Mouse (Mus musculus) cerebellum, postnatal 10 days (tissue): ENCODE measurements around the gene Zfp82.
"Not testable (repeated sequence)": the region's sequence is repeated elsewhere in the genome, so short reads cannot be mapped to it uniquely, and the experiment has no call there.

Source experiments
- DNase-seq, 2 experiments: peaks; one replicate each; pipeline ENCODE4 v3.0.0; 2021; ENCODE audit warnings: mixed read lengths in 2 of 2

Gene Zfp82

DNA sequence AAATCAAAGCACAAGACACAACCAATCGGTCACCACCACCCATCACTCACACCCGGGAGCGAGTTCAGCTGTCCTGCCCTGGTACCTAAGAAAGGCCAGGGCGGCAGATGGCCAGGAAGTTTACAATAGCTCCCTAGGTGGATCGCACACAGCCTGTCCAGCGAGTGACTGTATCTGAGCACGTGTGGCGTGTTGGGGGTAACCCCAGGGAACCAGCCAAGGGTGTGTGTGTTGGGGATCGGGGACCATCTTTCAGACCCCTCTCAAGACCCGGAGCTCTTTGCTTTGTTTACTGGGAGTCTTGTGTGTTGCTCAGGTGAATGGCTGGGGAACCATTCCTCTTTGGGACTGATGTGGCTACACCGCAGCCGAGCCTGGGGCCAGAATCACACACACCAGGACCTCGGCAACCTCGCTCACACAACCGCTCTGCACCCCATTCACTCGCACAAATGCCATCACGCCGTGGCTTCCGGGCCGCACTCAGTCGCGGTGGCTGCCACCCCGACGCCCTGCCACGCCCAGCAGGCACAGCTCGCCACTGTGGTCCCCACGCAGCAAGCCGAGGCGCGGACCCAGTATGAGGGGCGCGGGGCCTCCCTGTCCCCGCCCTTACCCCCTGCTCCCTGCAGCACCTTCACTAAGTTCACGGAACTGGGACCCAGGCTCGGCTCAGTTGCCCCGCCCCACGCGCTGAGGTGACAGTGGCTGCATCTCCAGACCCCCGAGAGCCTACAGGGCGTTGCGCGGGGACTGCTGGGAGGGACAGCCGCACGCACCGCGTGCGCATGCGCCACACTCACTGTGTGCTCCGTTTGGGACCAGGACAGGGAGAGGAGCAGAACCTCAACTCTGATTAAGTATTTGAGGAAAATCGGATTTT lies at the start of gene Zfp82:
Gene Zfp82, minus strand, starts transcription at position 755 of the 883 bp plus-strand sequence.
- peak; percentile 86 to 94 for DNase-seq

DNA sequence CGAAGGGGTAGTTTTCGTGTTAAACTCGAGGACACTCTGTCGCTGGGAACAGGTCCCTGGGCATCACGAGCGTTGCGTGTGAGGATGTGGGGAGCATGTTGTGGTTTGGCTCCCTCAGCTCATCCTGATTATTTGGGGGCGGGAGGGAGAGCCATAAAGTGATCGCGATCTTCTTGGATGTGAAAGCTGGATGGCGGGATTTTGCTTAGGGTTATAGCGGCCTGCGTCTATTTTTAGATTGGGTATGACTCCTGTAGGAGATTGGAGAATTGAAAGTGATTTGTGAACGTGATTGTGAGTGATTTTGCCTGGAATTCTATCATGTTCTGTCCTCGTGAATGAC lies 49.5 kb upstream of the Zfp82 start:
- DNase-seq, result no peak

DNA sequence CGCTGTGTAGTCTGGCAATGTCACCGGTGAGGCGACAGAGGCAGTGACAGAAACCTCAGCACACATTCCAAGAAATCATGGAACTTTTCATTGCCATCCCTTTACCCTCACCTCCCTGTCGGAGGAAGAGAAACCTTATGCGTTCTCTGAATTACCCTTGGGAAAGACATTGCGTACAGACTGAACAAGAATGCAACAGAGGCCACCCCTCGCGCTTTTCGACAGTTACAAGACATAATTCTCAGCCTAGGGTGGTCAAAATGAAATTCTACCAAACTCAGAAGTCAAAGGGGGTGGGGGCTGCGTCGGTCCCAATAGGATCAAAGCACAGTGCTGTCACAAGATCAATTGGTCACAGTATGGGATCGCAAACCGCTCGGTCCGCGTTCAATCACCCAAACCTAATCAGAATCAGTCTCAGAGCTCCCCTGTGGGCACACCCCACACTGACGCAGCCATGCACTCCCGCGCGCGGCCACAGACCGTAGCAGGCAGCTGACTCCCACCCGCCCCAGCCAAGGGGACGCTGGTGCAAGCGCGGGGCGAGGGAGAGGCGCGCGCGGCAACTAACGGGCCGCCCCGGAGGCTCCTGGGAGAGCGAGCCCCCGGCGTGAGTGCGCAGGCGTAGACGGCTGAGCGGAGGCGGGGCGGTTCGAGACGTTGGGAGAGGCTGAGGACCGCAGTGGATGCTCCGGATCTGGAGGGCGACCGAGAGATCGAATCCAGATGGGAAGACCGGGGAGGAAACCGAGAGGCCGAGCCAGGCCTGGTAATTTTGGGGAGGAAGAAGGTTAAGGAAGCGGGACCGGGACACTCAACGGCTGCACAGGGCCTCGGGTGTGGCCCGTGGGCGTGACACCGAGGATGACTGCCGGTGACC lies 48.8 kb upstream of the Zfp82 start, which contains the start of gene Zfp382:
Gene Zfp382, plus strand, starts transcription at position 635 of the 880 bp plus-strand sequence.
- peak; percentile 94 to 97 for DNase-seq

DNA sequence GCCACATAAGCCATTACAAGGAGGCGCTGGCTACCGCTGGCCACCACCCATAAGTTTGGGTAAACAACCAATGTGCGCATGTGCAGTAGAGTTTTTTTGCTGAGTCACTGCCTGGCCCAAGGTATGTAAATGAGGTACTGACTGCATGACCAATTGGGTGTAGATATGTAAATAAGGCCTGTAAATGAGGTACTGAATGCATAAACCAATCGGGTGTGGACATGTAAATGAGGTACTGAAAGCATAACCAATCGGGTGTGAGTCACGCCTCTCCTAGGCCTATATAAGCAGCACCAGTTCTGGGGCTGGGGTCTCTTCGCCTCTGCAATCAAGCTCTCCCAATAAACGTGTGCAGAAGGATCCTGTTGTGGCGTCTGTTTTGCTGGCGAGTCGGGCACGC lies 45.2 kb upstream of the Zfp82 start:
- not testable (repeated sequence) for DNase-seq

DNA sequence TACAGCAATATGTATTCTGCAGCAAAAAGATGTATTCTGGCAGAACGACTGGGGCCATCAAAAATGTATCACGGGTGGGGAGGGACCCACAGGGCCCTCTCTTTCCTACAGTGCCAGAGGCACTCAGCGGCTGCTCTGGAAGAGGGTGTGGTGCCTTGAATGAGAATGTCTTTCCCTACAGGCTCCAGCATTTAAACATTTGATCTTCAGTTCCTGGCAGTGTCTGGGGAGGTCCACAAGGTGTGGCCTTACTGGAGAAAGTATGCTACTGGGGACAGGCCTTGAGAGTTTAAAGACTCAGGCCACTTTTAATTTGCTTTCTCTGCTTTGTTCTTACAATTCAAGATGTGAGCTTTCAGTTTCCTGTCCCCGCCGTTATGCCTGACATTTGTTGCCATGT lies 43.4 kb upstream of the Zfp82 start:
- DNase-seq, result no peak

DNA sequence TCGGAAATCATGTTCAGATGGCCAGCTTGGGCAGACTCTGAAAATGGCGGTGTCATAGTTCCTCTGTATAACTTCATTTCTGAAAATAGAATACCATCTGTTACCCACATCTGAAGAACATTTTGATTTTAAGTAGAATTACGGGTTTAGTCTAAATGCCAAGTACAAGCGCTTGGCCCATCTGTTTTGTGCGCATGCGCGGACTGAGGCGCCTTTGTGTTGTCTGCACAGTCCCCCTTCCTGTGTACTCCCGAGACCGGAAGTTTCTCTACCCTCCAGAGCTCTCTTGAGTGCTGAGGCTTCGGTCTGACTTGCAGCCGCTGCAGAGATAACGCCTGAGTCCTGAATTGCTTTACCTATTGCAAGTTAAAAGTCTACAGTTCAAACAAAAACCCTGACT lies 26.6 kb upstream of the Zfp82 start:
- peak; percentile 20 to 24 for DNase-seq

DNA sequence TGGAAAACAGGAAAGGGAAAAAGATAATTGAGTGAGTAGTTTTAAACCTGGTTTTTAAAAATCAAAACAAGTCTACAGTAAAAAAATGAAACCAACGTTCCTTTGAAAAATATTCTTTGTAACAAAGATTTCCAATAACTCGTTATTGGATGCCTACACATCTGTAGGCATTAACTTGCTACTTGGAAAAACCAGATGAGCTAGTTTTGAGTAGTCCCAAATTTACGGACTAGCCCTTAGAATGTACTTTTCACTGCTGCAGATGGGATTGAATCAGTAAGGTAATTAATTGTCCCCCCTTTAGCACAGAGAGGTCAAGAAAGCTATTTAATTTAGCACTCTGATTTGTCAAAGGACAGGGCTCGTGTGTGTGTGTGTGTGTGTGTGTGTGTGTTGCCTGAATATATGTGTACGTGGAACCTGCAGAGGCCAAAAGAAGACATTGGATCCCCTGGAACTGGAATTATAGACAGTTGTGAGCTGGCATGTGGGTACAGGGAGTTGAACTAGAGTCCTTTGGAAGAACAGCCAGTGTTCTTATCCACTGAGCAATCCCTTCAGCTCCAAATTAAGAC lies 22.9 kb upstream of the Zfp82 start:
- DNase-seq, result peak in 1 of 2 experiments; percentile 16

DNA sequence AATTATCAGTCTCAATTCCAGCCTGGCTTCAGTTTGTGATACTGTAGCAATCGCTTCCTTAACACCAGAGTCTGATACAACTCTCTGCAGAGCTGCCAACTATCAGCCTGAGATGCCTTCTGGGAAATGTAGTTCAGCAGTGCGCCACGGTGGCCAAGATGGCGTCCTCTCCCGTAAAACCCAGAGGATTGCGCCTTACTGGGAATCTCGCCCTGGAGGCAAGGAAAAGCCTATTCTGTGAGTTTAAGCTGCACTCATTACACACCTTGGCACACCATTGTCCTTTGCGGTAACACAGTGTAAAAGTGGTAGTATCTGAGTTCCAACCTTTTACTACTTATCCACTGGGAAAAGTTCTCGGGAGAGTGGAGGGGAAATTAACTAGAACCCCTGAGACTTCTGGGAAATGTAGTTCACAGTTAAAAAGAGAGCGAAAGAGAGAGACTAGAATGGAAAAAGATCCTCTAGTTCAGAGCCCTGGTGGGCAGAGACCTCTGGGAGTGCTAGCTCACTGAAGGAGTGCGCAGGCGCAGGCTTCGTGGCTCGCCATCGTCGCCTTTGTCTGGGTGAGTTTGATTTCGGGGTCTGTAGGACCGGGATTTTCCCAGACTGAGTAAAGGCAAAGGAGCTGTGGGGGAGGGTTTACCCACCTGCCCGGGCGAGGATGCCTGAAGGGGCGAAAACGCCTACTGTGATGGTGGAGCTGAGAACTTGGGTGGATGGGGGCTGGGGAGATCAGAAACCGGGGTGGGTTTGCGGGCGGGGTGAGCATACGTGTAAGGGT lies 22.1 kb upstream of the Zfp82 start, which contains the start of gene Zfp260:
Gene Zfp260, plus strand, starts transcription at position 132 of the 784 bp plus-strand sequence.
- peak; percentile 93 to 96 for DNase-seq

DNA sequence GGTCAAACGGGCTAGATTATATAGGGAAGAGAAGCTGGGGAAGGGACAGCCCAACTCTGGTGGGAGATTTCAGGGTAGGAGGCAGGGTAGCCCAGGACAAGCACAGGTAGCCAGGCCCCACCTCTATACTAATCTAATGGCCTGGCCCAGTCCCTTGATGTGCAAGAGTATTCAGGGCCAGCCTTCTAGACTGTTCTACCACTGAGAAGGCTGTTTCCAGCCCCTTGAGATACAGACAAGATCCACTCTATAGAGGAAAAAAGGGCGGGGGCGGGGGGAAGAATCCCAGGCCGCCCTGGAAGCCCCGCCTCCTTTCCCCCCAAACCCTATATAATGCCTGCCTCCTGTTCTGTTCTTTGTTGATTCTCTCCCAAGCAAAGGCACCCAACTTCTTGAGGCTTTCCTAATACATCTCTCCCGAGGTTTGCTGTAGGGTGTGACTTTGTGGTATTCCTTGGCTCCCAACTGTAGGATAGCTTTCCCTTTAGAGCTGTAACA lies 21.3 kb upstream of the Zfp82 start:
- peak; percentile 14 to 18 for DNase-seq

DNA sequence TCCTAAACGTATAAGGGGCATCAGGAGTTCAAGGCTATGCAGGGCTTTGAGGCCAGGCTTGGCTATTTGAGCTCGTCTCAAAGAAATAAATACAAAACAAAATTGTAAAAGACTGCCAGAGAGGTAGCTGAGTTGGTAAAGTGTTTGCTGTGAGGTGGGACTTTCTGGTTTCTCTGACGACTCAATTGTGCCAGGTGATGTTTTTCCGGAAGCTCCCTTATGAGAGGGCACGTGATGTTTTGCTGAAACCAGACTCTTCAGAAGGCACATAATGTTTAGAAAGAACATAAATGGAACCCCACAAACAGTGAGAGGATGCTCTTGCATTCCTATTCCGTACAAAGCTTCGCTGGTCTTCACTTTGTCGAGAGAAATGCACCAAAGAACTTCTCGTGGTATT lies 20.0 kb upstream of the Zfp82 start:
- DNase-seq, result no peak

DNA sequence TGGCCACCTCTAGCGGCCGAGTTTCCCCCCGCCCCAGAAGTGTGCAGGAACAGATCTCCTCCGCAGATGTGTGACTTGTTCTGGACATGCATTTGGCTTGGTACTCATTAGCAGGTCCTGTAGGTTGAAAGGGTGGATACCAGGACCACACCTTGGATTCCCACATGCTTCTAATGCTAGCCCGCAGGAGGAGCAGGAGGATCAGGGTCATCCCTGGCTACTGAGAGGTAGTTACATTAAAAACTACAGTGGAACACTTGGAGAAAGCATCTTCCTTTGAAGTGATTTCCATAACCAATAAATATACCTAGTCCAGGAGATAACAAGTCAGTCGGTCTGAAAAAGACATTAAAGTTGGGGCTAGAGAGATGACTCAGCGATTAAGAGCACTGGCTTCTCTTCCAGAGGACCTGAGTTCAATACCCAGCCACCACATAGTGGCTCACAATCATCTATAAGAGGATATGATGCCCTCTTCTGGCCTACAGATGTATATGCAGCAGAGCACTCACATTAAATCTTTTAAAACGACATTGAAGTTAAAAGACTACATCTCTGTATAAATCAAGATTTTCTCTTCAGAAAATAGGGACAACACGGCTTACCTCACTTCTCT lies 18.4 kb upstream of the Zfp82 start:
- peak; percentile 23 to 34 for DNase-seq

DNA sequence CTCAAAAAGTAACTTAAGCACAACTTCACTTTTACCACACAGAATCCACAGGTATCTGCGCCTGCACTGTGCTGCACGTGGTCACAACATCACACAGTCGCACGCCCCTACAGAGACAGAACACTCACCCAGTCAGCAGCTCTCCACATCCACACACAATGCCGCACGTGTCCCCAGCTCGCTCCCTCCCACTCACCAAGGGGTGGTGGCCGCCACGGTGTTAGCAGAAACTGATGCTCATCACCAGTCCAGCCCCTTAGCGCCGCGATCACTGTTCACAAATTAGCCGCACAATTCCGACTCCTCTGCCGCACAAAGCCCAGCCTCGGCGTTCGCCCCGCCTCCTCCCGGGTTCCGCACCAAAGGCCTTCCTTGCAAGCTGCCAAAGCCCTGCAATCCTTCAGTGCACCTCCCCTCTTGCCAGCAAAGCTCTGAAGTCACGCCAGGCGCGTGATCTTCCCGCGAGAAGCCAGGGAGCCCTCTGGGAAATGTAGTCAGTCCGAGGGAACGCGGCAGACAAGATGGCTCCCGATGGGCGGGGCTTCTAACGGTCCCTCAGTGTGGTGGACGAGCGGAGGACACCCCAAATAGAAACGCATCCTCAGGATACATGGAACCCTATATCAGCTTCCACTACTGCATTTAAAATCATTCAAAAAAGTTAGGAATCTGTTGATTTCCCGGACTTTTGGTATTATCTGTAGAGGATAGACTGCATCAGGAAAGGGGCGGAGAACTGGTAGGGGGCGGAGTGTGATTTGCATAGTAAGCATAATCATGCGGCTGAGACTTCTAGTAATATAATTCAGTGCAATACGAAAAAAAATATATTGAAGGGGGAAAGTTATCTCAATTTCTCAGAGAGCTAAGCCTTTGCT lies 17.6 kb upstream of the Zfp82 start, which contains the start of the genes Gm26920 and Zfp566:
Gene Gm26920, minus strand, starts transcription at position 319 of the 878 bp plus-strand sequence.
Gene Zfp566, minus strand, starts transcription at position 436 of the 878 bp plus-strand sequence.
- DNase-seq, result peak; percentile 98

DNA sequence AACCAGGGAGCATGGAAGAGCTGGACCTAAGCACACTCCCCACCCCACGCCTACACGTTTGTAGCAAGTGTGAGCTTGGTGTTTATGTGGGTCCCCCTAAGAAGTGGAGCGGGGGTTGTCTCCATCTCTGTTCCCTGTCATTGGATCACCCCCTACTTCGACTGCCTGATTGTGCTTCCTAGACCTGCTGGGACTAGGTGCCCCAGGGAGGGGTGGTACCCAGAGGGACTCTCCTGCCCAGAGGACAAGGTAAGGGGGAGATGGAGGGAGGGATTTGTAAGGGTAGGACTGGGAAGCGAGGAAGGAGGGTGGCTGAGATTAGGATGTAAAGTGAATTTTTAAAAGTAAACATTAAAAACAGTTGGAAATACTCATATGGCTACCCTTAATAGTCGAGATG lies 16.7 kb upstream of the Zfp82 start:
- peak; percentile 20 to 23 for DNase-seq

DNA sequence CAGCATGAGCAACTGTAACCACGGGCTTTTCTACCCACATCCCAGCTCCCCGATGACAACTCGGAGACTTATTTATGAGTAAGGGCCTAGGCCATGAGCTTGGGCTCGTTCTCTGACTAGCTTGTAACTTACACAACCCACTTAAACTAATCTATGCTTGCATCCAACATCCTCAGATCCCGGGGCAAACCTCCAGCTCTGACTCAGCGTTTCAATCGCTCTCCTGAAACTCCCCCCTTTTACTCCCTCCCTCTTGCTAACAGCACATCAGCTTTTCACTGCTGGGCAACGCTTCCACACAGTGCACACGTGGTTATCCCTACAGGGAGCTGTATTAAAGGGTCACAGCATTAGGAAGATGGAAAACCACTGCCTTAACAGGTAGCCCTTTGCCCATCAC lies 13.8 kb upstream of the Zfp82 start:
- DNase-seq, result no peak

DNA sequence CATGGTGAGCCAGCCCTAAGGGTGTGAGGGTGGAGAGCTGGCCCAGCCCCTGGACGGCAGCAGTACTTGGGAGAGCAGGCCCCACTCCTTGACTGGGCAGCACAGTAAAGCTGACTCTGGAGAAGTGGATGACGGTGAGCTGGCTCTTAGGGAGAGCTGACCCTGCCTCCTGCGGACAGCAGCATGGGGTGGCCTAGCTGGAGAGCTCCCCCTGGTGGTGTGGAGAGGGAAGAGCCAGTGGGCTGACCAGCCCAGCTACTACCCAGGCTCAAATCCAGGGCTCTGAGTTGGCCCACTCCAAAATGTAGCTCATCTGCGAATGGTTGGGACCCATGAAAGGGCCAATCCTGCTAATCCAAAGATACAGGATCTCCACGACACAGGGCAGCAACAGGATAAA lies 8.1 kb downstream of the Zfp82 start:
- no peak for DNase-seq

DNA sequence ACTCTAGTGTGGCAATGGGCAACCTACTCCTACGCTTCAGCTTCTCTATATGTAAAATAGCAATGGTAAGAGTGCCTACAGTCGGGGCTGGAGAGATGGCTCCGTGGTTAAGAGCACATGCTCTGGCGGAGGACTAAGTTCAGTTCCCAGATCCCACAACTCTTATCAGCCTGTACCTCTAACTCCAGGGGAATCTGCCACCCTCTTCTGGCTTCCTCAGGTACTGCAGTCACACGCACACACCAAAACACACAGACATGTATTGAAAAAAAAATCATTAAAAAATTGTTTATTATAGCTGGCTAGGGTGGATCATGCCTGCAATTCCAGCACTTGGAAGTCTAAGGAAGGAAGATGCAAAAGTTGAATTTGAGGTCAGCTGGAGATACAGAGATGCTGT lies 10.2 kb downstream of the Zfp82 start:
- DNase-seq, result peak; percentile 49 to 51

DNA sequence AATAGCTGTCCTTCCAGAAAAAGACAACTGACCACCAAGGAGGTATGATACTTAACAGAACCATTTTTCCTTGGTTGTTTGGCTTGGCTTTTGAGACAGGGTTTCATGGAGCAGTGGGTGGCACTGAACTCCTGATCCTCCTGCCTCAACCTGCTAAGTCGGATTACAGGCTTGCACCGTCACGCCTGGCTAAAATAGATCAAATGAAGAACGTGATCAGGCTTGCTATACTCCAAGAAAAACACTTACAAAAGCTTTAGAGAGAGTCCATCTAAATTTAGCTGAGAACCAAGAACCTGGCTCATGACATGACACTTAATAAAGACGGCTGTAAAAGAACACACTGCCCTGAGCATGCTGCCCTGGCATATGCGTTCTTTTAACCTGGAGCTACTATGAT lies 12.4 kb downstream of the Zfp82 start:
- DNase-seq, result no peak

DNA sequence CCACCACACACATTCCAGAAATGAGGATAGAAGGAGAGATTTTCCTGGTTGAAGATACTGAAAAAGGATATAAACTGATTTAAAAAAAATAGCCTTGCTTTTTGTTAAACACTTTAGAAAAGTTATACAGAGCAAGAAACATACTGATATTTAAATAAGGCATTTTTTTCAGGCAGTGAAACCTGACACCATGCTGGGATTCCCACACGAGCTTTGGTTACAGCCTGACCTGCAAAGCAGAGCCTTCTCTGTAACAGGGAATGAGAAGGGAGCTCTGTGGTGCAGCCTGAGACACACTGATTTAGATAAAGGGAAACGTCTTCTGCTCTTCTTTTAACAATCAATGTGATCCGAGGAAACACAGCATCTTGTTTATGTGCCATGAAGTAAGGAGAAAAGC lies 19.1 kb downstream of the Zfp82 start:
- DNase-seq, result no peak

DNA sequence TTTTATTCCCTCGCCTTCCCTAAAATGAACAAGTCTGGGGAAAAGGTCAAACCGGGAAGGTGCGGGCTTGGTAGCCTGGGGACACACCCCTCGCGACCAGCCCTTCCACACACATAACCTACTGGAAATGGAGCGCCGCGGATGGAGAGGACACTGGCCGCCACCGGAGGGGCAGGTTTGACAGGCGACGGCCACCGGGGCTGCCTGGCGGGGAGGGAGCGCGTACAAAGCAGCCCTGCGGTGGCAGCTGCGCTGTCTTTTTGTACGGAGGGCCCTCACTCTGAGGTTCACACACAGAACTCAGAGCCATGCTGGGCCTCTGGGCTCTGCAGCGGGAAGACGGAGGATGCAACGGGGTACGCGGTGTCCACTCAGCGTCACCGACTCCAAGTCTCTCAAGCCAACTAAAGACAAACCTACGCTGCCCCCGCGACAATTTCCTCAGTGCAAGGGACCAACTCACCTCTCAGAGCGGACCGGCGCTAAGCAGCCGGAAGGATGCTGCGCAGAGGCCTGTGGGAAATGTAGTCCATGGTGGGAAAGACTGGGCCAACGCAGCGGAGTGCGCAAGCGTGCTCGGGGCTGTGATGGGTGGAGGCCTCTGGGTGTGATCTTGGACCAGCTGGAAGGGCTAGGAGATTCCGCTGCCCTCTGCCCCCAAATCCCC lies 21.7 kb downstream of the Zfp82 start, which contains the start of gene Zfp14:
Gene Zfp14, minus strand, starts transcription at position 499 of the 667 bp plus-strand sequence.
- peak; percentile 93 to 97 for DNase-seq

DNA sequence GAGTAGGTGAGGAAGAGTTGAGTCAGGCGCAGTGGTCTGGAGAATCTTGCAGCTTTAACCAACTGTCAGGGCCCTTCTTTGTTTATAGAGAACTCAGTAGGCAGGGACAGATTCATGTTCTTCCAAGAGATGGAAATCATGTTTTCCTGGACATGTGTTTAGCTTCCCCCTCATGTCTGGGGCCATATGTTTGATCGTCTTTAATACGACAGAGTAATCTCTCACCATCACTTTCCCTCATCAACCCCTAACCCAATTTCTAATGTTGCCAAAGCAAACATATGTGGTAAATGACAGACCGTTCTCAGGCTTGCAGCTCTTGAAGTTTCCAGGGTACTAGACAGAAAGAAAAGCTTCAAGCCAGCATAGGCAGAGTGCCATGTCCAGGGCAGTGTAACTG lies 24.6 kb downstream of the Zfp82 start:
- DNase-seq, result peak; percentile 14 to 30
